Mouse (Mus musculus) liver, postnatal 0 days (tissue): ENCODE results near the gene Methig1.
"Not testable (repeated sequence)": the region's sequence is repeated elsewhere in the genome, so short reads cannot be mapped to it uniquely, and the experiment has no call there.

ENCODE experiments used
- CTCF ChIP-seq: sonication (generic); IDR thresholded peaks from 2 replicates; pipeline ENCODE4 v1.5.1; 2016; ENCODE audit warnings: antibody characterized with exemption, low read depth
- EP300 ChIP-seq: IDR thresholded peaks from 2 replicates; pipeline ENCODE4 v1.6.1; 2016; ENCODE audit warnings: antibody characterized with exemption, low read depth, mild to moderate bottlenecking

GRCm38 (mm10) chr15:100421758-100422197 lies 68.8 kb downstream of the Methig1 start, which contains the start of gene Gm5475:
- TF ChIP-seq CTCF, EP300: not testable (repeated sequence)
